Mouse (Mus musculus) stomach, postnatal 0 days (tissue): ENCODE results near the gene Rapgefl1. TPM values are rescaled to one million over a fixed set of nuclear protein-coding genes. Genes with fewer than 3 reads are reported as not detected.

Source experiments
- ATAC-seq: fragments of 200-750 bp; cut with Nextera tagmentation; 2 replicates; pipeline ENCODE4 v1.8.0; 2017; ENCODE audit not compliant: low FRiP score, low TSS enrichment
- DNase-seq: peaks from one replicate; pipeline ENCODE4 v3.0.0-alpha.2; 2016; ENCODE audit warnings: low spot score
- H3K27ac ChIP-seq: fragments of 300-500 bp; sonication (generic); replicated peaks from 2 replicates; pipeline ENCODE4 v1.5.1; 2014; ENCODE audit warnings: mild to moderate bottlenecking, control low read depth
- H3K27me3 ChIP-seq: fragments of 300-500 bp; sonication (generic); 2 replicates; pipeline ENCODE4 v1.6.1; 2014; ENCODE audit warnings: low read length; ENCODE audit not compliant: control insufficient read depth, insufficient read depth
- H3K36me3 ChIP-seq: fragments of 300-500 bp; sonication (generic); 2 replicates; pipeline ENCODE4 v1.6.1; 2014; ENCODE audit warnings: low read length, mixed read lengths; ENCODE audit not compliant: control insufficient read depth, insufficient read depth
- H3K4me1 ChIP-seq: fragments of 300-500 bp; sonication (generic); replicated peaks from 2 replicates; pipeline ENCODE4 v1.6.1; 2014; ENCODE audit warnings: antibody characterized with exemption; ENCODE audit not compliant: control insufficient read depth, insufficient read depth
- H3K4me2 ChIP-seq: fragments of 300-500 bp; sonication (generic); replicated peaks from 2 replicates; pipeline ENCODE4 v1.6.1; 2014; ENCODE audit warnings: low read depth, mild to moderate bottlenecking, control low read depth, moderate library complexity
- H3K4me3 ChIP-seq: fragments of 300-500 bp; sonication (generic); 2 replicates; pipeline ENCODE4 v1.5.1; 2014; ENCODE audit warnings: low read depth, low read length, control low read depth
- H3K9ac ChIP-seq: fragments of 300-500 bp; sonication (generic); 2 replicates; pipeline ENCODE4 v1.6.1; 2014; ENCODE audit warnings: mild to moderate bottlenecking, low read length, control low read depth, mixed read lengths
- H3K9me3 ChIP-seq: fragments of 300-500 bp; sonication (generic); 2 replicates; pipeline ENCODE4 v1.6.1; 2016; ENCODE audit warnings: low read length; ENCODE audit not compliant: control insufficient read depth
- CTCF ChIP-seq: IDR thresholded peaks from 2 replicates; pipeline ENCODE4 v1.5.1; 2016; ENCODE audit warnings: antibody characterized with exemption, low read depth, mild to moderate bottlenecking, moderate library complexity
- EP300 ChIP-seq: optimal IDR thresholded peaks from 2 replicates; pipeline ENCODE3; 2016; ENCODE audit warnings: antibody characterized with exemption
- WGBS: fragments of 180-500 bp; shearing (Covaris S2); extraction: QIAGEN DNeasy Blood & Tissue Kit; methylation state at CpG from one replicate; pipeline ENCODE4 v1.1.7; 2014; 5-methylcytosine and 5-hydroxymethylcytosine counted together
- polyA plus RNA-seq: library from polyadenylated mRNA; unstranded; fragments of >200 nt; fragmentation: Nextera tagmentation; extraction: Ambion mirVana; gene quantifications from 2 replicates; pipeline ENCODE4 v1.2.1, GENCODE M21; 2015

The Rapgefl1 gene
- 6.9 and 7.7 TPM in 2 replicates for polyA plus RNA-seq

DNA sequence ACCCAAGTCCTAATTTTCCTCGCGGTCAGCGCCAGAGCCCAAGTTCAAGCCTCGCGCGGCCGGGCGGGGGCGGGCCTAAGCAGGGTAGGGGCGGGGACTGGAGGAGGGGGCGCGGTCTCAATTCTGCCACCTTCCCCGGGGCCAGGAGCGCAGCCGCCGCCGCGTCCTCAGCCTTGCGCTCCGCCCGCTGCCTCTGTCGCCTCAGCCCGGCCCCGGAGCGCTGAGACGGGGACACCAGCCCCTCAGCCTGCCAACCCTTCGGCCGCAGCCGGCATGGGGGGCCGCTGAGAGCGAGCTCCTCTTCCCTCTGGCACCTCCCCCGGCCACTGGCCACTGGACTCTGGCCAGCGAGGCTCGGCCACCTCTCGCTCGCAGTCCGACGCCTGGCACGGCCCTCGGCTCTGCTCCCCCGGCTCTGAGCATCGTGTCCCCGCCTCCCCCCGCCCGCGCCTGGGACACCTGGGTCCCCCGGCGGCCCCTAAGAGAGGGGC lies at the start of gene Rapgefl1:
Gene Rapgefl1, plus strand, starts transcription at position 135 of the 491 bp plus-strand sequence.
- peak within 1 kb of the TSS; percentile 84 for H3K9ac ChIP-seq
- peak within 1 kb of the TSS; percentile 100 for H3K4me2 ChIP-seq
- peak; percentile 92 for DNase-seq
- no peaks in the 10 kb centered on the region for H3K4me1 ChIP-seq
- no peaks in the 10 kb centered on the region for H3K27me3 ChIP-seq
- no peaks in the 10 kb centered on the region for H3K9me3 ChIP-seq
- peaks cover 16% of the 10 kb centered on the region; the same call in 1 of the 2 replicates for H3K36me3 ChIP-seq
- TF ChIP-seq EP300 (no peak), CTCF (peak; percentile 27)
- WGBS = under 1% methylated on average over 32 of the region's 48 CpGs
- peak; percentile 84 for ATAC-seq
- peak within 1 kb of the TSS; percentile 91 for H3K27ac ChIP-seq
- H3K4me3 ChIP-seq = peak within 1 kb of the TSS; percentile 77

DNA sequence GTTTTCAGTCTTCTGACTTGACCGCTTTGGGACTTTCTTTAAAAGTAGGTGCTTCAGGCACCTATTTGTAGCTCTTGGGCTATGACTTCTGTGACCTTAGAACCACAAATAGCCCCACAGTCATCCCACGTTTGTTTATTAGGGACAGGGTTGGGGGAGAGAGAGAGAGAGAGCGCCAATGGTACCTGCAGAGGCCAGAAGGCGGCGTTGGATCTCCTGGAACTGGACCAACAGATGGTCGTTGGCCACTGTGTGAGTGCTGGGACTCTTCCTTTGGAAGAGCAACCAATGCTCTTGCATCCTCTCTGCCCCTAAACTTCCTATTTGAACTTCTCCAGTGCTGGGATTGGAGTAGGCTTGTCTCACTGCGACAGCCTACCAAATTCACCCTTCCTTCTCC lies 49.4 kb upstream of the Rapgefl1 start:
- DNase-seq = no peak
- no peak overlapping the region for H3K9ac ChIP-seq

DNA sequence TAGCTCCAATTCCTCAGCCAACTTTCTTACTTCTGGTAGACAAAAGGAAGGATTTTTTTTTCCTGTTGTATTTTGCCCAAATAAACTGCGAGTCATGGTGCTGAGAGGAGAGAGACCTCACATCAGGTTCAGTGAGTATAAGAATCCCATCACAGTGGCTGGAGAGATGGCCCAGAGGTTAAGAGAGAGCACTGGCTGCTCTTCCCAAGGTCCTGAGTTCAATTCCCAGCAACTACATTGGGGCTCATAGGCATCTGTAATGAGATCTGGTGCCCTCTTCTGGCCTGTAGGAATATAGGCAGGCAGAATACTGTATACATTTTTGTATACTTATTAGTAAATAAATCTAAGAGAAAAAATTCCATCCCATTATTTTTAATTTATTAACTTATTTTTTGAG lies 48.9 kb upstream of the Rapgefl1 start:
- ATAC-seq = no peak
- WGBS = 81% methylated on average over 1 of the region's 1 CpGs

More for the DNA sequence above, 49.4 kb upstream of the Rapgefl1 start:
- H3K4me2 ChIP-seq = no peak overlapping the region
- ATAC-seq = no peak
- peak overlapping the region; percentile 75 for H3K27ac ChIP-seq
- H3K9me3 ChIP-seq = no peaks in the 10 kb centered on the region
- H3K4me3 ChIP-seq = no peak overlapping the region
- no peaks in the 10 kb centered on the region for H3K36me3 ChIP-seq
- peaks cover 23% of the 10 kb centered on the region for H3K4me1 ChIP-seq
- no peaks in the 10 kb centered on the region for H3K27me3 ChIP-seq
- 25% methylated on average over 7 of the region's 7 CpGs for WGBS
- TF ChIP-seq CTCF (no peak), EP300 (no peak)

DNA sequence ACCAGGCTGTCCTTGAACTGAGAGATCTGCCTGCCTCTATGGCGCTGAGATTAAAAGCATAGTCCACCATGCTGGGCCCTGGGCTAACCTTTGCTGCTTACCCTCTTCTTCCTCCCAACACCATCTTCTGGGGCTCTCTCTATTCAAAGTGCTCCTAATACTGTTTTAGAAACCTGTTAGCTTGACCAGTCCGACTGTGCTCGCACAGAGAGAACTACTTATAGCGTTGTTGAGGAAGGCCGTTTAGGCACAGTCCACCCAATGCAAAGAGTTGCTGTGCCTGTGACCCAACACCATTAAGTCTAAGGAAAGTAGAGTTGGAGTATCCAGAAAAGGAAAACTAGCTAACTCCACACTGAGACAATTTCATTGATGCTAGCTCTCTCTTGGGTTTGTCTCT lies 48.4 kb upstream of the Rapgefl1 start:
- H3K4me3 ChIP-seq = no peak overlapping the region
- DNase-seq = no peak
- H3K27ac ChIP-seq = peak overlapping the region; percentile 85
- TF ChIP-seq CTCF (no peak), EP300 (no peak)
- no peak overlapping the region; the same call in 1 of the 2 replicates for H3K4me2 ChIP-seq
- no peak for ATAC-seq
- peak overlapping the region; percentile 9; the same call in 1 of the 2 replicates for H3K9ac ChIP-seq
- 90% methylated on average over 5 of the region's 5 CpGs for WGBS
- H3K27me3 ChIP-seq = no peaks in the 10 kb centered on the region
- H3K4me1 ChIP-seq = peaks cover 16% of the 10 kb centered on the region
- no peaks in the 10 kb centered on the region for H3K9me3 ChIP-seq
- no peaks in the 10 kb centered on the region for H3K36me3 ChIP-seq

More for the DNA sequence above, 48.9 kb upstream of the Rapgefl1 start:
- H3K4me3 ChIP-seq = no peak overlapping the region
- DNase-seq = no peak
- H3K4me1 ChIP-seq = peaks cover 20% of the 10 kb centered on the region
- H3K36me3 ChIP-seq = no peaks in the 10 kb centered on the region
- no peak overlapping the region for H3K4me2 ChIP-seq
- no peaks in the 10 kb centered on the region for H3K27me3 ChIP-seq
- no peak overlapping the region for H3K9ac ChIP-seq
- no peaks in the 10 kb centered on the region for H3K9me3 ChIP-seq
- peak overlapping the region; percentile 75 for H3K27ac ChIP-seq
- TF ChIP-seq CTCF (peak; percentile 74), EP300 (no peak)

DNA sequence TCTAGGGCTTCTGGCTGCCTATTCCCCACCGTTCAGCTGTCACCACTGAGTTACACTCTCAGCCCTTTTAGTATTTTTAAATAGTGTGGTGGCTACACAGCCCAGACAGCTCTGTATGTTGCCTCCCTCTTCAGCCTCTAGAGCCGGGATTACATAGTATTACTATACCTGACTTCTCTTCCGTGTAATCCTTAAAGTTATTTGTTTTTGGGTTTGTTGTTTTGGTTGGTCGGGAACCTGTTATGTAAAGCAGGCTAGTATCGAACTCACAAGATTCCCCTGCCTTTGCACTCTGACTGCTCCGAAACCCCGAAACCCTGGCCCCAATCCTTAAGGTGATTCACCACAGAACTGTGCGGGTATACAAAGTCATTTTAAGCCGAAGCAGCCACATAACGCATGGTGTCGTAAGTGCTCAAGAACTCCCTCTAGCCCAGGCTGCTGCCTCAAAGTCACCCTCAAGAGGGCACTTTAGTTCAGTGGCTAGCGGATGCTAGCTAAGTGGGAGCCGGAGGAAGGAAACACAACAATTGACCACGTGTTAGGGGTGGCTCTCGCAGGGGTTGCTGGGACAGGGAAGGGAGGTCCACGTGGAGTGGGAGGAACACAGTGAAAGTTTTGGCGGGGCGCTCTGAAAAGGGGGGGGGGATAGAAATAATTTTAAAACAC lies 47.9 kb upstream of the Rapgefl1 start:
- peak; percentile 80 for ATAC-seq

DNA sequence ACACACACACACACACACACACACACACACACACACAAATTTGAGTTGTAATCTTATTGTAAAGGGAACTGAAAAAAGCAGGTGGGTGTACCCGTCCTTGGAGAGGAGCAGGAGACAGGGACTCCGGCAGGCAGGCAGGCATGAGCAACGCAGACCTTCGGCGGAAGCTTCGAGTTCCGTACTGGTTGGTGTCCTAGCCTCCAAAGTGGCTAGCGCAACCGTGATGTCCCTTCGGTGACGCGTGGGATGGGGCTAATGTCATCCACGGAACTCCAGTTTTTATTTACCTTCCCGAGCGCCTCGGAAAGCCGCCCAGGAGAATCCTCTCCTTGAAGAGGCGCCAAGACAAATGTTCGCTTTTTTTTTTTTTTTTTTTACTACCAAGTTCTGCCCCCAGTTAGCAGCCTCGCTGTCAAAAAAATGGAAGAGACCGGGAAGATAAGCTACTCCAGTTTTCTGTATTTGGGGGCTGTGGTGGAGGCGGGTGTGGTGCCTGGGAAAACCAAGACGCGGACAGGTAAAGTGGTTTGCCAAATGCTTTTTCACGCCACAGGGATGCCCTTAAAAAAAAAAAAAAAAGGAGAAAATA lies 47.3 kb upstream of the Rapgefl1 start:
- Histone ChIP-seq H3K4me1 (peaks cover 8% of the 10 kb centered on the region), H3K27ac (peak overlapping the region; percentile 85), H3K4me2 (peak overlapping the region; percentile 88), H3K36me3 (no peaks in the 10 kb centered on the region), H3K9ac (peak overlapping the region; percentile 59), H3K4me3 (peak overlapping the region; percentile 46), H3K9me3 (no peaks in the 10 kb centered on the region), H3K27me3 (no peaks in the 10 kb centered on the region)
- ATAC-seq = no peak; the same call in 1 of the 2 replicates
- DNase-seq = no peak
- TF ChIP-seq EP300 (no peak), CTCF (no peak)
- WGBS = under 1% methylated on average over 25 of the region's 25 CpGs

More for the DNA sequence above, 47.9 kb upstream of the Rapgefl1 start:
- Histone ChIP-seq H3K4me3 (peak overlapping the region; percentile 46), H3K9ac (peak overlapping the region; percentile 59), H3K9me3 (no peaks in the 10 kb centered on the region), H3K4me1 (peaks cover 14% of the 10 kb centered on the region), H3K4me2 (peak overlapping the region; percentile 88), H3K27me3 (no peaks in the 10 kb centered on the region), H3K27ac (peak overlapping the region; percentile 85), H3K36me3 (no peaks in the 10 kb centered on the region)
- TF ChIP-seq CTCF (peak; percentile 91), EP300 (no peak)
- 5% methylated on average over 18 of the region's 18 CpGs for WGBS
- DNase-seq = peak; percentile 89
